Mouse (Mus musculus): Measurements from ENCODE around the gene Xlr5b.
"Not testable (repeated sequence)": the region's sequence is repeated elsewhere in the genome, so short reads cannot be mapped to it uniquely, and the experiment has no call there.

GRCm38 (mm10) chrX:73176889-73177288, 28.3 kb downstream of the Xlr5b start, which contains the start of gene Spin2d:
- TF ChIP-seq EP300, CTCF (IDR thresholded peaks at IDR 0.05): not testable (repeated sequence)

Measured in lung, postnatal 0 days (tissue).